ENCODE assay signal across 8 mouse cellular contexts in genomic region chr6:120039256-120039563, GRCm38 (mm10). TPM values are rescaled to one million over a fixed set of nuclear protein-coding genes. Genes with fewer than 3 reads are reported as not detected.
A peak's percentile ranks its signal among the peaks of the same experiment; 100 is the strongest.
DNase-seq lines count a peak whose midpoint lies in the region; ATAC-seq and TF ChIP-seq lines count a peak whose summit lies in the region.

No protein-coding gene starts in this region.

- TF ChIP-seq CTCF in hindbrain, postnatal 0 days (IDR thresholded peaks at IDR 0.05; ENCODE audit: low read depth): no peak

- under 1% methylated on average over 9 of the region's 9 CpGs for WGBS in forebrain, embryonic 15.5 days
- WGBS in hindbrain, postnatal 0 days: under 1% methylated on average over 9 of the region's 9 CpGs
- under 1% methylated on average over 9 of the region's 9 CpGs for WGBS in liver, embryonic 15.5 days (ENCODE audit: insufficient replicate concordance)
- under 1% methylated on average over 9 of the region's 9 CpGs for WGBS in neural tube, embryonic 14.5 days

- H3K27me3 ChIP-seq in forebrain, embryonic 15.5 days: no peaks in the 10 kb centered on the region
- no peaks in the 10 kb centered on the region for H3K27me3 ChIP-seq in hindbrain, postnatal 0 days (ENCODE audit: insufficient read depth, low read length)
- H3K27me3 ChIP-seq in liver, embryonic 15.5 days: no peaks in the 10 kb centered on the region; the same call in 1 of the 2 replicates
- H3K27me3 ChIP-seq in neural tube, embryonic 14.5 days (ENCODE audit: control insufficient read depth, insufficient read depth, low read length): no peaks in the 10 kb centered on the region

- H3K4me3 ChIP-seq in forebrain, embryonic 15.5 days: peak overlapping the region; percentile 79
- H3K4me3 ChIP-seq in hindbrain, postnatal 0 days (ENCODE audit: low read length): peak overlapping the region; percentile 90
- peak overlapping the region; percentile 94 for H3K4me3 ChIP-seq in liver, embryonic 15.5 days (replicated peaks)
- peak overlapping the region; percentile 88 for H3K4me3 ChIP-seq in neural tube, embryonic 14.5 days (ENCODE audit: low read depth, low read length)

- no peaks in the 10 kb centered on the region for H3K36me3 ChIP-seq in forebrain, embryonic 15.5 days
- no peaks in the 10 kb centered on the region for H3K36me3 ChIP-seq in hindbrain, postnatal 0 days (ENCODE audit: insufficient read depth, low read length)
- H3K36me3 ChIP-seq in liver, embryonic 15.5 days (replicated peaks): 0 out of 2 replicates have a peak, but pooled peaks cover 2% of the 10 kb centered on the region
- H3K36me3 ChIP-seq in neural tube, embryonic 14.5 days (ENCODE audit: control insufficient read depth, insufficient read depth, low read length): no peaks in the 10 kb centered on the region

- intact Hi-C loops in left cerebral cortex, postnatal 25 days (cut with DNase I): loop anchor here (1.0 to 5.0 kb wide), 4 partner anchors 37 to 557 kb away; no protein-coding TSS in a partner anchor

- H3K4me1 ChIP-seq in forebrain, embryonic 15.5 days: peaks cover 27% of the 10 kb centered on the region
- H3K4me1 ChIP-seq in hindbrain, postnatal 0 days (ENCODE audit: insufficient read depth, low read length): peaks cover 9% of the 10 kb centered on the region
- peaks cover 10% of the 10 kb centered on the region for H3K4me1 ChIP-seq in liver, embryonic 15.5 days (replicated peaks)
- peaks cover 14% of the 10 kb centered on the region for H3K4me1 ChIP-seq in neural tube, embryonic 14.5 days (ENCODE audit: control insufficient read depth, insufficient read depth, low read length)

- H3K27ac ChIP-seq in forebrain, embryonic 15.5 days (replicated peaks): peak overlapping the region; percentile 100
- H3K27ac ChIP-seq in hindbrain, postnatal 0 days: peak overlapping the region; percentile 74
- H3K27ac ChIP-seq in liver, embryonic 15.5 days (replicated peaks): peak overlapping the region; percentile 97
- H3K27ac ChIP-seq in neural tube, embryonic 14.5 days (ENCODE audit: low read depth, low read length): peak overlapping the region; percentile 58; the same call in 1 of the 2 replicates

- H3K9me3 ChIP-seq in forebrain, embryonic 15.5 days: no peaks in the 10 kb centered on the region
- H3K9me3 ChIP-seq in hindbrain, postnatal 0 days (ENCODE audit: low read length): no peaks in the 10 kb centered on the region
- H3K9me3 ChIP-seq in liver, embryonic 15.5 days (replicated peaks): no peaks in the 10 kb centered on the region
- H3K9me3 ChIP-seq in neural tube, embryonic 14.5 days (ENCODE audit: control insufficient read depth, low read length): no peaks in the 10 kb centered on the region

- peak; percentile 33 to 39 for DNase-seq in right cerebral cortex, postnatal 10 days (ENCODE audit: low spot score in 2 of 2)
- no peak for DNase-seq in right cerebral cortex, postnatal 25 days
- peak; percentile 46 for DNase-seq in c-Kit-negative CD71-positive TER-119-positive erythroid progenitor cells, embryonic 14.5 days (ENCODE audit: low read depth, low spot score)
- DNase-seq in hindbrain, postnatal 0 days (ENCODE audit: low spot score): peak; percentile 48
- DNase-seq in left cerebral cortex, postnatal 25 days (ENCODE audit: low spot score in 2 of 2): no peak

- peak overlapping the region; percentile 56 for H3K9ac ChIP-seq in forebrain, embryonic 15.5 days (replicated peaks)
- H3K9ac ChIP-seq in hindbrain, postnatal 0 days (replicated peaks; ENCODE audit: low read length): peak overlapping the region; percentile 37
- peak overlapping the region; percentile 72 for H3K9ac ChIP-seq in liver, embryonic 15.5 days
- no peak overlapping the region for H3K9ac ChIP-seq in neural tube, embryonic 14.5 days (replicated peaks; ENCODE audit: low read depth, low read length)

- peak overlapping the region; percentile 93 for H3K4me2 ChIP-seq in forebrain, embryonic 15.5 days (replicated peaks)
- H3K4me2 ChIP-seq in hindbrain, postnatal 0 days (ENCODE audit: low read depth, low read length): peak overlapping the region; percentile 98
- H3K4me2 ChIP-seq in liver, embryonic 15.5 days: peak overlapping the region; percentile 82
- H3K4me2 ChIP-seq in neural tube, embryonic 14.5 days (ENCODE audit: low read depth, low read length): peak overlapping the region; percentile 98

- ATAC-seq in forebrain, embryonic 15.5 days (replicated peaks): no peak
- ATAC-seq in hindbrain, postnatal 0 days: no peak
- ATAC-seq in liver, embryonic 15.5 days (ENCODE audit: insufficient read depth): peak; percentile 19; the same call in 1 of the 2 replicates
- no peak for ATAC-seq in neural tube, embryonic 14.5 days (ENCODE audit: low read depth)

RNA-seq across cellular contexts. Expression of gene Wnk1, which starts 0.7 kb away (rescaled TPM):
- 55.2 and 56.5 TPM in 2 replicates for polyA plus RNA-seq in forebrain, embryonic 15.5 days (2015; fragmentation: Nextera tagmentation; extraction: Ambion mirVana)
- total RNA-seq in hindbrain, postnatal 0 days (2014; rRNA removed): 118 and 133 TPM in 2 replicates
- 42.7 and 42.8 TPM in 2 replicates for polyA plus RNA-seq in hindbrain, postnatal 0 days (2015; fragmentation: Nextera tagmentation; extraction: Ambion mirVana)
- 27.0 and 28.6 TPM in 2 replicates for polyA plus RNA-seq in liver, embryonic 15.5 days (2015; fragmentation: Nextera tagmentation; extraction: Ambion mirVana)
- 64.1 and 71.8 TPM in 2 replicates for polyA plus RNA-seq in neural tube, embryonic 14.5 days (2014; fragmentation: Nextera tagmentation; extraction: Ambion mirVana)
- 100 to 1,000 TPM; 158 to 176 TPM for total RNA-seq in left cerebral cortex, postnatal 25 days (2021)

RNA-seq across cellular contexts. Expression of gene Ninj2, which starts 53.9 kb away (rescaled TPM):
- not detected in 2 replicates for polyA plus RNA-seq in forebrain, embryonic 15.5 days (2015; fragmentation: Nextera tagmentation; extraction: Ambion mirVana)
- not detected in 2 replicates for total RNA-seq in hindbrain, postnatal 0 days (2014; rRNA removed)
- not detected in 2 replicates for polyA plus RNA-seq in hindbrain, postnatal 0 days (2015; fragmentation: Nextera tagmentation; extraction: Ambion mirVana)
- polyA plus RNA-seq in liver, embryonic 15.5 days (2015; fragmentation: Nextera tagmentation; extraction: Ambion mirVana): 0.10 TPM in 1 of 2 replicates, not detected in the other
- polyA plus RNA-seq in neural tube, embryonic 14.5 days (2014; fragmentation: Nextera tagmentation; extraction: Ambion mirVana): not detected in 2 replicates
- 1 to 10 TPM; 1.2 to 1.8 TPM for total RNA-seq in left cerebral cortex, postnatal 25 days (2021)

Comparison
In these comparisons a context has a peak if more than half of its experiments do, and no peak if none do; other contexts are left out.
1. DNase-seq: peak in right cerebral cortex, postnatal 10 days (2 of 2), c-Kit-negative CD71-positive TER-119-positive erythroid progenitor cells, embryonic 14.5 days (single experiment) and hindbrain, postnatal 0 days (single experiment); none in right cerebral cortex, postnatal 25 days (single experiment) and left cerebral cortex, postnatal 25 days (0 of 2).
2. Peak in every context shown above with its lines, with median percentiles within 50 percentile points of each other: H3K27ac ChIP-seq, H3K4me2 ChIP-seq and H3K4me3 ChIP-seq.